Mouse (Mus musculus): Measurements from ENCODE around the gene Rnf11. TPM values are rescaled to one million over a fixed set of nuclear protein-coding genes. Genes with fewer than 3 reads are reported as not detected.

The Rnf11 gene
- 38.7 and 55.1 TPM in 2 replicates for total RNA-seq (2017)

DNA sequence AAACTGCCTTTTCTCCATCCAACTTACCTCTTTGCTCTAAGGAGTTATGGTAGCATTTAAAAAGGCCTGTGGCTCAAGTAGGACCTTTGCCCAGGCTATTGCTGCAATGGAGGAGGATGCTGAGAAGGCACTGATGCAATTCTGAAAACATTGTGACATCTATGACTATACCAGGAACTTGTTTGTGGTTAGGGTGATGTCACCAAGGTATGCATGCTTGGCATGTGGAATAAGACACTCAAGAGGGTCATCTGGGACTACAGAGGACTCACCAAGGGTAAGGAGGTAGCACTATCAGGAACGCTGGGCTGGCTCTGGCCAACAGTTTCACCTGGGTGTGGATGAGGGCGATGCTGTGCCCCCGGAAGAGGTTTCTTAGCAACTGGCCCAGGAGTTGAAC lies at the start of gene Rnf11:
Gene Rnf11 (minus strand): TSS at position 108 of the 400 bp plus-strand sequence.
- peak in 1 of 2 experiments; percentile 68; a peak in 1 of 4 replicates for ATAC-seq (replicated peaks in 1 of 2; ENCODE audit: insufficient read depth in 1 of 2, low FRiP score in 2 of 2, low TSS enrichment in 1 of 2, low read depth in 1 of 2, poor library complexity in 2 of 2, severe bottlenecking in 2 of 2)

DNA sequence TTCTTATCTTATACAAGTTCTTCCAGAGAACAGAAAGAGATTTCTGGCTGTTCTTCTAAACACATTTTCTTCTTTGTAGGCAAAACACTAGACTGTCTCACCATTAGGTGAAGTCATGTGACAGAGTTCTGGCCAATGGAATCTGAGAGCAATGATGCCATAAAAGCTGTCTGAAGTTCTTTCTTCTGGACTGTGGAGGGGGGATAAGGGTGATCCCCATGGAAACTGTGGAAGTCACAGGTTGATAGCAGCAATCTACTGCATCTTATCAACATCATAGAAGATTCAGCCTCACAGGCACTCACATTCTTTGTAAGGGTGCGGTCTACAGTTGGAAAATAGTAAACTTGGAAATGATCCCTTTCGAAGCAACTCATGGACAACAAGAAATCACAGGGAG lies 46.6 kb upstream of the Rnf11 start, which contains the start of gene 4930522H14Rik:
Gene 4930522H14Rik (minus strand): TSS at position 187 of the 400 bp plus-strand sequence.
- ATAC-seq (replicated peaks in 1 of 2; ENCODE audit: insufficient read depth in 1 of 2, low FRiP score in 2 of 2, low TSS enrichment in 1 of 2, low read depth in 1 of 2, poor library complexity in 2 of 2, severe bottlenecking in 2 of 2), result no peak

GRCm38 (mm10) chr4:109530245-109530816 lies 45.8 kb upstream of the Rnf11 start:
- ATAC-seq (replicated peaks in 1 of 2; ENCODE audit: insufficient read depth in 1 of 2, low FRiP score in 2 of 2, low TSS enrichment in 1 of 2, low read depth in 1 of 2, poor library complexity in 2 of 2, severe bottlenecking in 2 of 2), result no peak

DNA sequence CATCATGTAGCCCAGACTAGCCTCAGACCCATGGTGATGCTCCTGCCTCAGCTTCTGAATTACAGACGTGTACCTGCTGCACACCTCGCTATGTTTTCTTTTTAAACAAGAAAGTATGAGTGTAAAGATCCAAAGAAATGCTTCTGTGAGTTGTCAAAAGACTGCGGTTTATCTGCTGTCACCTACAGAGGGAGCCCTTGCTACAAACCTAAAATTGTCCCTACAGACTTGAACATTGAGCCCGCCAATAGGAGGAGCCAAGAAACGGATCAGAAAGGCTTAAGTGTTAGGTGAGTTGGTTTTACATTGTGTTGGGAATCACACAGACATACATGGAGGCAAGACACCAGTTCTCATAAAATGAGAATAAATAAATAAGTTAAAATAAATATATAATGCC lies 20.4 kb upstream of the Rnf11 start:
- ATAC-seq (replicated peaks in 1 of 2; ENCODE audit: insufficient read depth in 1 of 2, low FRiP score in 2 of 2, low TSS enrichment in 1 of 2, low read depth in 1 of 2, poor library complexity in 2 of 2, severe bottlenecking in 2 of 2), result peak; percentile 85 to 95

DNA sequence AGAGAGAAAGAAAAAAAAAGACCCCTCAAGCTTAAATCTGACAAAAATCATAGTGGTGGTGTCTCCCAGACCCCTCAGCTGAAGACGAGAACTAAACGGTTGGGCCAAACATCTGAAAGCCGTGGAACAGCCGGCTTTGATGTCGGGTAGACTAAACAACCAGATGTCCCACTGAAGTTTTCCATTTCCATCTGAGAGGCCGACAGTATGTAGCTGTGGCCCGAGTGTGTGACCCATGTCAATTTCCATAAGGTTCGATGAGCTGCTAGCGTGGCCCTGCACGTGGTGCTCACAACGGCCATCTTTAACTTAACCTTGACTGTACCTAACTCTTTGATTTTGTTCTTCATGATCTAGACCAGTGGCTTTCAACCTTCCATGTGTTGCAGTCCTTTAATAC lies 13.9 kb upstream of the Rnf11 start:
- no peak for ATAC-seq (replicated peaks in 1 of 2; ENCODE audit: insufficient read depth in 1 of 2, low FRiP score in 2 of 2, low TSS enrichment in 1 of 2, low read depth in 1 of 2, poor library complexity in 2 of 2, severe bottlenecking in 2 of 2)

DNA sequence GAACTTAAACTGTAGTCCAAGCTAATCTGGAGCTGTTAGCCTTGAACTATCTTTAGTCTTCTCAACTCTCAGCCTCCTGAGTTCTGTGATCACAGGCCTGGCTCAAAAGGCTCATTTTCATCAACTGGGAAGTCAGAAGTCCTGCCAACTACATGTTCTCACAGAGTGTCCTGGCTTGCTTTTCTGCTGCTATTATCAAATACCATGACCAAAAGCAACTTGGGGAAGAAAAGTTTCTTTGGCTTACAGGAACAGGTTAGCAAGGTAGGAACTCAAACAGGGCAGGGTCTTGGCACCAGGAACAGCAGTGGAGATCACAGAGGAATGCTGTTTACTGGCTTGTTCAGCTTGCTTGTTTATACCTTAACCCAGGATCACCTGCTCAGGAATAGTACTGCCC lies 9.1 kb upstream of the Rnf11 start:
- no peak for ATAC-seq (replicated peaks in 1 of 2; ENCODE audit: insufficient read depth in 1 of 2, low FRiP score in 2 of 2, low TSS enrichment in 1 of 2, low read depth in 1 of 2, poor library complexity in 2 of 2, severe bottlenecking in 2 of 2)

DNA sequence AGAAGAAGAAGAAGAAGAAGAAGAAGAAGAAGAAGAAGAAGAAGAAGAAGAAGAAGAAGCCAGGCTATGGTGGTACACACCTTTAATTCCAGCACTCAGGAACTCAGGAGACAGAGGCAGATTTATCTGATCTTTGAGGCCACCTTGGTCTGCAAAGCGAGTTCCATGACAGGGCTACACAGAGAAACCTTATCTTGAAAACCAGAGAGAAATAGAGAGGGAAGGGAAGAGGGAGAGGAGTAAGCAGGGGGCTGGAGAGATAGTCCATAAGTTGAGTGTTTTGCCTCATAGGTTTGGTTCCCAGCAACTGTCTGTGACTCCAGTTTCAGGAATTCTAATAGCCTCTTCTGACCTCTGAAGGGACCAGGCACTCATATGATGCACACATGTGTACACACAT lies 4.3 kb upstream of the Rnf11 start:
- ATAC-seq (replicated peaks in 1 of 2; ENCODE audit: insufficient read depth in 1 of 2, low FRiP score in 2 of 2, low TSS enrichment in 1 of 2, low read depth in 1 of 2, poor library complexity in 2 of 2, severe bottlenecking in 2 of 2), result no peak

DNA sequence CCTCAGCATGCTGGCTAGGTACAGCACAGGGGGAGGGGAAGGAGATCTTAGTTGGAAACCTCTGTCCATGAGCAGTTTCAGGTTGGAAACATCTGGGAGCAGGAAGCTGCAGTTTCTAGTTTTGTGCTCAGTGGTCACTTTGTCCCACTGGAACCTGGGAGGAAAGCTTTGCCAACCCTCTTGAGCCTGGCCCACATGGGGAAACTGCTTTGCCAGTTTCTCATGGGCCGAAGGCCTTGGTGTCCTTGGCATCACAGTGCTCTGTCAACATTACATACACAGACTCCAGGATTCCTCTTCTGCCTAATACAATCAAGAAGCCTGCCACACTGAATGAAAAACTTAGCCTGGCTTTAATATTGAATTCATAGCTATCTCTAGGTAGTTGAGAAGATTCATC lies 1.8 kb downstream of the Rnf11 start:
- no peak for ATAC-seq (replicated peaks in 1 of 2; ENCODE audit: insufficient read depth in 1 of 2, low FRiP score in 2 of 2, low TSS enrichment in 1 of 2, low read depth in 1 of 2, poor library complexity in 2 of 2, severe bottlenecking in 2 of 2)

DNA sequence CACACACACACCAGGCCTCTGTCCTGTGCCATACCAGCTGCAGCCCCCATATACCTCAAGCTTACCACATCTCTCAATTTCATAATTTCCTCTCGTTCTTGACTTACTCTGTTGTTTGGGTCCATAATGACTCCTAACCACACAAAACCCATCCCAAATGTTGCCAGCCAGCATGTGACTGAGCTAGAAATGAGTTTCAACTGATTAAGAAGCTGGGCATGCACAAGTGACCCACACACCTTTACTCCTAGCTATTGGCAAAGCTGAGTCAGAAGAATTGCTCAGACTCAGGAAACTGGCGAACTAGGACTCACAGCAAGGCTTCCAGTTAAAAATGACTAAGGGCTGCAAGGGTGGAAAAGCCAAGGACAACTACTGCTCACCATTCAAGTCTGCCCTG lies 3.1 kb downstream of the Rnf11 start:
- ATAC-seq (replicated peaks in 1 of 2; ENCODE audit: insufficient read depth in 1 of 2, low FRiP score in 2 of 2, low TSS enrichment in 1 of 2, low read depth in 1 of 2, poor library complexity in 2 of 2, severe bottlenecking in 2 of 2), result no peak

GRCm38 (mm10) chr4:109477454-109477853 lies 7.1 kb downstream of the Rnf11 start:
- no peak for ATAC-seq (replicated peaks in 1 of 2; ENCODE audit: insufficient read depth in 1 of 2, low FRiP score in 2 of 2, low TSS enrichment in 1 of 2, low read depth in 1 of 2, poor library complexity in 2 of 2, severe bottlenecking in 2 of 2)

- peak; percentile 88 to 89 for ATAC-seq (replicated peaks in 1 of 2; ENCODE audit: insufficient read depth in 1 of 2, low FRiP score in 2 of 2, low TSS enrichment in 1 of 2, low read depth in 1 of 2, poor library complexity in 2 of 2, severe bottlenecking in 2 of 2)
Measured at GRCm38 (mm10) chr4:109476554-109477014, 7.9 kb downstream of the Rnf11 start.

- peak; percentile 23 to 33; a peak in 3 of 4 replicates for ATAC-seq (replicated peaks in 1 of 2; ENCODE audit: insufficient read depth in 1 of 2, low FRiP score in 2 of 2, low TSS enrichment in 1 of 2, low read depth in 1 of 2, poor library complexity in 2 of 2, severe bottlenecking in 2 of 2)
Measured at GRCm38 (mm10) chr4:109475577-109476553, 8.7 kb downstream of the Rnf11 start.

GRCm38 (mm10) chr4:109475078-109475477 lies 9.4 kb downstream of the Rnf11 start:
- no peak for ATAC-seq (replicated peaks in 1 of 2; ENCODE audit: insufficient read depth in 1 of 2, low FRiP score in 2 of 2, low TSS enrichment in 1 of 2, low read depth in 1 of 2, poor library complexity in 2 of 2, severe bottlenecking in 2 of 2)

DNA sequence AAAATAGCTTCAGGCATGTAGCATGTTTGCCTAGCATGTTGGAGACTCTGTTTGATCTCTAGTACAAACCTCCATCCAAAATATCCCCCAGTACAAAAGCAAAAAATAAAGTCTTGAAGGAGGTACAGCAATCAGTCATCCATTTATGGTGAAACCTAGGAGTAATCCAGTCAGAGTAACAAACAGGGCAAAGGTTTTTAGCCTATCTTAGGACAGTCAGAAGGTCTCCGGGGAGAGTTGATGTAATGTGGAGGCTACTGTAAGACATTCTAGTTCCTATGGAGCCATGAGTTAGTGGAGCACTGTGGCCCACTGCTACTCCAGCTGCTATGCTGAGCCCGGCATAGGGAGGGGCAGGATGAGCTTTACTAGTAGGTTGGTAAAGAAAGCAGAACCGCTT lies 12.0 kb downstream of the Rnf11 start:
- ATAC-seq (replicated peaks in 1 of 2; ENCODE audit: insufficient read depth in 1 of 2, low FRiP score in 2 of 2, low TSS enrichment in 1 of 2, low read depth in 1 of 2, poor library complexity in 2 of 2, severe bottlenecking in 2 of 2), result no peak

DNA sequence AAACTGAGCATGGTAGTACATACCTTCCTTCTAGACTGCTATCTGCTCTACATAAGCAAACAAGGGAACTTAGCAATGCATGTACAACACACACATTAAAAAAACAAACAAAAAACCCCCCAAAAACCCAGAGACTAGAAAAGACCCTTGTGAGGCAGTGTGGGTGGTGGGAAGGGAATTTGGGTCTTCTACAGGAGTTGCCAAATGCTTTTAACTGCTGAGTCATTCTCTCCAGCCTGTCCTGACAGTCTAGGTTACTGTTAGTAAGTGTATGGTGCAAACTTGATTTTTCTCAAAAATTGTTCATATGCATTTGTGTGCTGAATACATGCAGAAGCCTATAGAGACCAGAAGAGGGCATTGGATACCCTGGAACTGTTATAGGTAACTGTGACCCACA lies 12.9 kb downstream of the Rnf11 start:
- ATAC-seq (replicated peaks in 1 of 2; ENCODE audit: insufficient read depth in 1 of 2, low FRiP score in 2 of 2, low TSS enrichment in 1 of 2, low read depth in 1 of 2, poor library complexity in 2 of 2, severe bottlenecking in 2 of 2), result no peak

DNA sequence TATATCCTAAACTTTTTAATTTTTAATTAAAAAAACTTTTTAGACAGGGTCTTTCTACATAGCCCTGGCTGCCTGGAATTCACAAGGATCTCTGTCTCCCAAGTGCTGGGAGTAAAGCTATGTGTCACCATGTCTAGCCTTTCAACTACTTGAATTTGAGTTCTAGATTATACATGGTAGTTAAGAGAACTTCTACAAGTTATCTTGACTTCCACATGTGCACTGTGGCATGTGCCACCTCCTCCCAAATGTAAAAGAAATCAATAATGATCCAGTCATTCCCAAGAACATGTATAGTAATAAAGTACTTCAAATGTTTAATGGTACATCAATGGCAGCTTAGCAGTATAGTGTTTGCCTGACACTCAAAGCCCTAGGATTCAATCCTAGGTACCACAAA lies 16.8 kb downstream of the Rnf11 start:
- no peak for ATAC-seq (replicated peaks in 1 of 2; ENCODE audit: insufficient read depth in 1 of 2, low FRiP score in 2 of 2, low TSS enrichment in 1 of 2, low read depth in 1 of 2, poor library complexity in 2 of 2, severe bottlenecking in 2 of 2)

DNA sequence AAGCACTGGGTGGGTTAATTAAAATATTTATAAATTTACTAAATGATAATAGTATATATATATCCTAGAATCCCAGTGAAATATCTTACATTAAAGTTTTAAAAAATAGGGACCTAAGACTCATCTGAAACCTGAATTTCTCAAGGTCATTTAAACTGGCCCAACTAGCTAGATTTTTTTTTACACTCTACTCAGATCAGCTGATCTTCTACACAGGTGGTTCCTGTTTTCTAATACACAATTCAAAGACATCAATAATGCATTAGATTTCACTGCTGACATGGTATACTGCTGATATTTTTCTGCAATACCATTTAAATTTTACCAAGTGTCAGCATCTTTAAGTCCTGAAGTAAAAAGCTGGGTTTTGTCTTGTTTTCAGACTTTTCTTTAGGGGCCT lies 20.6 kb downstream of the Rnf11 start:
- ATAC-seq (replicated peaks in 1 of 2; ENCODE audit: insufficient read depth in 1 of 2, low FRiP score in 2 of 2, low TSS enrichment in 1 of 2, low read depth in 1 of 2, poor library complexity in 2 of 2, severe bottlenecking in 2 of 2), result 0 out of 4 replicates have a peak, but pooled peaks of 1 of the 2 experiments have one; percentile 22

DNA sequence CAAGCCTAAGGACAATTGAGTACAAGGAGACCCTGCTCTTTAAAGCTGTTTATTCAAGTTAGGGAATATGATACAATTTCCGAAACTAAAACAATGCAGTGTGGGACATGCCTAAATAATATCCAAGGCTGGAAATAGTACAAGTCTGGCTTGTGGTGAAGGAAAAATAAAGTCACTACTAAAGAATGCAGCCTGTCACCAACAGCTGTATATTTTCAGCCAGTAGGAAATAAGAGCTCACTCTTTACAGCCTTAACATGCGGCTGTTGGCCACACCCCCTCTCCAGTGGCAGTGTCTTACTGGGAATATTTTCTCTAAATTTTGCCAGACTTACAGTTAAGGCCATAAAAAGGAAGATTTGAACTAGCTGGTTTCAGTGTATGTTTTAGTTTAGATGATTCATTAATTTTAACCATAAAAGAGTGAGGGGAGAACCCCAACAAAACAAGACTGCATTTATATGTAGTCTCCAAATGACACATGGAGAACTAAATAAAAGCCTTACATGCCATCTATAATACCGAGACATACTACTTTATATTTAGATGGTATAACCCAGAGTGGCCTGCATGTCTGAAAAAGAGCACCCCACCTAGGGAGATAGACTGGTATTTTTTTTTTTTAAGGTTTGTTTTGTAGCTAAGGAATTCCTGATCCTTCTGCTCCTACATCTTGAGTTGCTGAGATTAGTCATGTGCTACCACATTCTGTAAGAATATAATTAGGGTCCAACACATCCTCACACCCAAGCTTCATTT lies 23.9 kb downstream of the Rnf11 start:
- ATAC-seq (replicated peaks in 1 of 2; ENCODE audit: insufficient read depth in 1 of 2, low FRiP score in 2 of 2, low TSS enrichment in 1 of 2, low read depth in 1 of 2, poor library complexity in 2 of 2, severe bottlenecking in 2 of 2), result no peak

Measured in hematopoietic stem cell, adult 5-6 weeks (primary cell).